Mouse (Mus musculus) CH12.LX (cell line): ENCODE results near the gene Fibcd1. TPM values are rescaled to one million over a fixed set of nuclear protein-coding genes. Genes with fewer than 3 reads are reported as not detected.

Experiments used
- DNase-seq: peaks from one replicate; pipeline ENCODE4 v3.0.0-alpha.2; 2013; ENCODE audit errors: extremely low read depth
- H3K27ac ChIP-seq: 2 replicates; pipeline ENCODE4 v1.5.1; 2012; ENCODE audit warnings: low read depth, mild to moderate bottlenecking, control low read depth, moderate library complexity; ENCODE audit not compliant: insufficient read depth
- H3K27me3 ChIP-seq: replicated peaks from 2 replicates; pipeline ENCODE3; 2012; ENCODE audit warnings: inconsistent platforms
- H3K36me3 ChIP-seq, 2 experiments: replicated peaks in 1 of 2; 2 replicates each; pipeline versions ENCODE3 to v1.6.1; 2012; ENCODE audit warnings: inconsistent platforms in 1 of 2, low read length in 1 of 2, mild to moderate bottlenecking in 1 of 2, mixed read lengths in 1 of 2, moderate library complexity in 1 of 2; ENCODE audit not compliant: control insufficient read depth in 1 of 2, insufficient read depth in 1 of 2
- H3K4me1 ChIP-seq, 2 experiments: 2 replicates each; pipeline ENCODE4 v1.6.1; 2012; ENCODE audit warnings: inconsistent platforms in 1 of 2, moderate library complexity in 1 of 2; ENCODE audit not compliant: insufficient read depth in 2 of 2, control insufficient read depth in 1 of 2
- H3K4me2 ChIP-seq: 2 replicates; pipeline ENCODE4 v1.6.1; 2012; ENCODE audit warnings: low read depth, mild to moderate bottlenecking, control low read depth; ENCODE audit not compliant: poor library complexity, insufficient read depth, severe bottlenecking
- H3K4me3 ChIP-seq, 3 experiments: fragments of 150-350 bp in 1 of 3; sonication (generic) in 1 of 3; replicated peaks in 1 of 3; 2 replicates each; pipeline versions ENCODE3 to v1.5.1; 2011 to 2012; ENCODE audit warnings: low read depth in 2 of 3, low read length in 2 of 3, mild to moderate bottlenecking in 2 of 3, moderate library complexity in 2 of 3, control low read depth in 1 of 3, improper control_type of control experiment in 1 of 3, inconsistent platforms in 1 of 3, mixed read lengths in 1 of 3; ENCODE audit not compliant: poor library complexity in 1 of 3
- H3K79me2 ChIP-seq: replicated peaks from 2 replicates; pipeline ENCODE4 v1.6.1; 2012; ENCODE audit warnings: mild to moderate bottlenecking, moderate library complexity; ENCODE audit not compliant: control insufficient read depth, poor library complexity, insufficient read depth, severe bottlenecking; ENCODE audit errors: extremely low read depth
- H3K9ac ChIP-seq: 2 replicates; pipeline ENCODE4 v1.6.1; 2012; ENCODE audit warnings: low read depth, mild to moderate bottlenecking, control low read depth, moderate library complexity; ENCODE audit not compliant: insufficient read depth
- H3K9me3 ChIP-seq: replicated peaks from 2 replicates; pipeline ENCODE3; 2012; ENCODE audit warnings: low read length, inconsistent platforms, mixed read lengths
- BHLHE40 ChIP-seq: IDR thresholded peaks from 2 replicates; pipeline ENCODE4 v1.6.1; 2011; ENCODE audit warnings: mild to moderate bottlenecking, low read depth, low read length, improper control_type of control experiment
- CHD1 ChIP-seq: IDR thresholded peaks from 2 replicates; pipeline ENCODE4 v1.6.1; 2012; ENCODE audit warnings: low read depth, low read length, improper control_type of control experiment, inconsistent platforms
- CHD2 ChIP-seq: IDR thresholded peaks from 2 replicates; pipeline ENCODE4 v1.6.1; 2011; ENCODE audit warnings: low read length, improper control_type of control experiment
- CTCF ChIP-seq, 2 experiments: IDR thresholded peaks in 1 of 2; conservative IDR thresholded peaks in 1 of 2; 2 replicates each; pipeline ENCODE4 v1.5.1; 2011 to 2012; ENCODE audit warnings: low read depth in 2 of 2, low read length in 2 of 2, improper control_type of control experiment in 1 of 2, inconsistent platforms in 1 of 2, mild to moderate bottlenecking in 1 of 2, moderate library complexity in 1 of 2
- E2F4 ChIP-seq: IDR thresholded peaks from 2 replicates; pipeline ENCODE4 v1.6.1; 2011; ENCODE audit warnings: low read depth, low read length, improper control_type of control experiment; ENCODE audit not compliant: insufficient replicate concordance
- ELF1 ChIP-seq: IDR thresholded peaks from 2 replicates; pipeline ENCODE4 v1.6.1; 2014; ENCODE audit warnings: low read depth, mild to moderate bottlenecking, inconsistent platforms, low read length, improper control_type of control experiment
- EP300 ChIP-seq: IDR thresholded peaks from 2 replicates; pipeline ENCODE4 v1.6.1; 2011; ENCODE audit warnings: low read length, improper control_type of control experiment
- ETS1 ChIP-seq: conservative IDR thresholded peaks from 2 replicates; pipeline ENCODE4 v1.6.1; 2012; ENCODE audit warnings: low read depth, mild to moderate bottlenecking, inconsistent platforms, low read length, improper control_type of control experiment, moderate library complexity
- JUN ChIP-seq: IDR thresholded peaks from 2 replicates; pipeline ENCODE4 v1.6.1; 2011; ENCODE audit warnings: low read depth, mild to moderate bottlenecking, low read length, improper control_type of control experiment, moderate library complexity; ENCODE audit not compliant: insufficient read depth
- JUND ChIP-seq: conservative IDR thresholded peaks from 2 replicates; pipeline ENCODE4 v1.6.1; 2011; ENCODE audit warnings: low read depth, low read length, improper control_type of control experiment
- MAFK ChIP-seq: IDR thresholded peaks from 2 replicates; pipeline ENCODE4 v1.6.1; 2011; ENCODE audit warnings: low read length, improper control_type of control experiment; ENCODE audit not compliant: insufficient replicate concordance
- MAX ChIP-seq: IDR thresholded peaks from 2 replicates; pipeline ENCODE4 v1.6.1; 2011; ENCODE audit warnings: low read length, improper control_type of control experiment
- MXI1 ChIP-seq: IDR thresholded peaks from 2 replicates; pipeline ENCODE4 v1.6.1; 2011; ENCODE audit warnings: mild to moderate bottlenecking, low read depth, low read length, improper control_type of control experiment
- MYC ChIP-seq: IDR thresholded peaks from 2 replicates; pipeline ENCODE4 v1.6.1; 2011; ENCODE audit warnings: low read depth, mild to moderate bottlenecking, improper control_type of control experiment, low read length
- NELFE ChIP-seq: IDR thresholded peaks from 2 replicates; pipeline ENCODE4 v1.6.1; 2011; ENCODE audit warnings: low read depth, low read length, improper control_type of control experiment
- PAX5 ChIP-seq: IDR thresholded peaks from 2 replicates; pipeline ENCODE4 v1.6.1; 2012; ENCODE audit warnings: low read length, inconsistent platforms, mixed read lengths
- RAD21 ChIP-seq: IDR thresholded peaks from 2 replicates; pipeline ENCODE4 v1.6.1; 2011; ENCODE audit warnings: low read depth, mild to moderate bottlenecking, low read length, improper control_type of control experiment, moderate library complexity
- SMC3 ChIP-seq: IDR thresholded peaks from 2 replicates; pipeline ENCODE4 v1.6.1; 2011; ENCODE audit warnings: low read depth, low read length, improper control_type of control experiment
- TBP ChIP-seq: conservative IDR thresholded peaks from 2 replicates; pipeline ENCODE4 v1.6.1; 2011; ENCODE audit warnings: low read depth, low read length, improper control_type of control experiment
- TCF12 ChIP-seq: IDR thresholded peaks from 2 replicates; pipeline ENCODE4 v1.6.1; 2014; ENCODE audit warnings: low read depth, mild to moderate bottlenecking, inconsistent platforms, low read length, improper control_type of control experiment
- USF1 ChIP-seq: IDR thresholded peaks from 2 replicates; pipeline ENCODE4 v1.6.1; 2014; ENCODE audit warnings: low read depth, mild to moderate bottlenecking, inconsistent platforms, low read length, improper control_type of control experiment
- ZC3H11A ChIP-seq: IDR thresholded peaks from 2 replicates; pipeline ENCODE4 v1.6.1; 2012; ENCODE audit warnings: low read depth, mild to moderate bottlenecking, inconsistent platforms, low read length, improper control_type of control experiment
- ZKSCAN1 ChIP-seq: IDR thresholded peaks from 2 replicates; pipeline ENCODE4 v1.6.1; 2012; ENCODE audit warnings: low read depth, inconsistent platforms, low read length, improper control_type of control experiment, borderline replicate concordance
- ZMIZ1 ChIP-seq: IDR thresholded peaks from 2 replicates; pipeline ENCODE4 v1.6.1; 2012; ENCODE audit warnings: low read depth, mild to moderate bottlenecking, inconsistent platforms, low read length, improper control_type of control experiment
- ZNF384 ChIP-seq: IDR thresholded peaks from 2 replicates; pipeline ENCODE4 v1.6.1; 2012; ENCODE audit warnings: low read depth, low read length, improper control_type of control experiment, inconsistent platforms
- dilution Hi-C: fragments of 300-500 bp; cut with MboI; formaldehyde crosslinking; loops from 2 replicates; pipeline ENCODE4 v1.14.3; 2020; ENCODE audit warnings: low sequenced_read_pairs; ENCODE audit not compliant: extremely low pct_unique_long_range_greater_than_20kb, extremely low pct_ligation_motif_present
- in situ Hi-C: fragments of 300-500 bp; cut with MboI; formaldehyde crosslinking; loops from 3 replicates; pipeline ENCODE4 v1.14.3; 2019; ENCODE audit warnings: low sequenced_read_pairs, low pct_ligation_motif_present, low pct_unique_long_range_greater_than_20kb, mixed read lengths
- polyA plus RNA-seq: library from polyadenylated mRNA; unstranded; fragments of >175 nt; gene quantifications from 2 replicates; pipeline ENCODE4 v1.2.1, GENCODE M21; 2012; ENCODE audit warnings: low read depth; ENCODE audit not compliant: insufficient read length
- total RNA-seq, 2 experiments: library from RNA; depleted of rRNA; stranded (reverse); fragments of 300-350 nt in 1 of 2; fragments of >200 nt in 1 of 2; gene quantifications; 2 replicates each; pipeline ENCODE4 v1.2.3; 2012 to 2014

The Fibcd1 gene
- total and polyA plus RNA-seq, 3 experiments, result 0.04 to 0.15 (median 0.09) TPM

DNA sequence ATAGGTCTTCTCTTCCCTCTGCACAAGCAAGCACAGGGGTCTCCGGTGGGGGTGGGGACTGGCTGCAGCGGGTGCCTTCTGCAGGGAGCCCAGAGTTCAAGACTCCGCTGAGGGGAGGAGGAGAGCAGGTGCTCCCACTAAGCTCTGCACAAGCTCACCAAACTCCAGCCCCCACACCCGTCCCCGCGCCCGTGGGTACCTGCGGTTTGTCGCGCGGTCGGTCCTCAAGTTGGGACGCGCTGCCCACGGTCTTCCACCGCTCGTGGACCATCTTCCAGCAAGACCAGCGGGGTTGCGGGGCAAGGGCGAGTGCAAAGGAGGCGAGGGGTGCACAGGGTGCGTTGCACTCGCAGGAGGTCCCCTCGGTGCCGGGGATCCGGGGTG is 301 bp downstream of the Fibcd1 start:
- H3K9ac ChIP-seq, result no peak overlapping the region
- dilution Hi-C loops, result no loop called here

DNA sequence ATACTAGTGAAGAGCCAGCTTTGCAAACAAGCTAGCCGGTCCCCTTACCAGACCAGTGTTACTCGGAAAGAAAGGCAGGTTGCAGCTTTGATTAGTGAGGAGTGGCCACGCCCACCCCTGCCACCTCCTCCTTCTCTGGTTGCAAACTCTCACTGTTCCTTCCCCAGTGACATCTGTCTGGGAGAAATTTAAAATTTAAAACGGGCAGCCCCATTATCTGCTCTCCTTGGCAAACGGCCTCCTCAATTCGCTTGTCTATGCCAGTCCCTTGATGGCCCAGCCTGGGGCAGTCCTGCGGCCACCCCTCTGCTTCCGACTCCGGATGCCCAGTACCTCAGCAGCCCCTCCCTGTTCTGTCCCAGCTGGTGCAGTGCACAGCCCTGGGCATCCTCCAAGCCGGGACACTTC is 1.1 kb downstream of the Fibcd1 start:
- peaks cover 70% of the 10 kb centered on the region for H3K27me3 ChIP-seq
- no peaks in the 10 kb centered on the region for H3K79me2 ChIP-seq
- TF ChIP-seq CTCF (conservative IDR thresholded peaks at IDR 0.05 in 1 of 2, IDR thresholded peaks at IDR 0.05 in 1 of 2; ENCODE audit: low read depth in 2 of 2, low read length in 2 of 2), result no peak
- no peak for TF ChIP-seq ELF1
- no peak for TF ChIP-seq CHD2
- no peak for TF ChIP-seq USF1
- no peak for TF ChIP-seq ZNF384
- no peak for TF ChIP-seq NELFE
- TF ChIP-seq CHD1, result no peak
- TF ChIP-seq ZC3H11A, result no peak
- no peak for TF ChIP-seq JUN
- no peak for TF ChIP-seq EP300
- no peak for TF ChIP-seq RAD21
- TF ChIP-seq E2F4, result no peak
- no peak for TF ChIP-seq MAX
- TF ChIP-seq ZKSCAN1, result no peak

More for the DNA sequence above, 301 bp downstream of the Fibcd1 start:
- no peaks in the 10 kb centered on the region for H3K9me3 ChIP-seq
- no peak overlapping the region for H3K4me3 ChIP-seq
- H3K36me3 ChIP-seq, result no peaks in the 10 kb centered on the region
- H3K27ac ChIP-seq, result no peak overlapping the region
- H3K4me1 ChIP-seq, result no peaks in the 10 kb centered on the region
- DNase-seq, result no peak
- H3K27me3 ChIP-seq, result peaks cover 67% of the 10 kb centered on the region
- H3K79me2 ChIP-seq, result no peaks in the 10 kb centered on the region
- in situ Hi-C loops, result no loop called here
- TF ChIP-seq ZC3H11A, result no peak
- no peak for TF ChIP-seq ETS1
- TF ChIP-seq RAD21, result no peak
- TF ChIP-seq MXI1, result no peak
- TF ChIP-seq EP300, result no peak
- TF ChIP-seq E2F4, result no peak
- no peak for TF ChIP-seq TCF12
- TF ChIP-seq CTCF (conservative IDR thresholded peaks at IDR 0.05 in 1 of 2, IDR thresholded peaks at IDR 0.05 in 1 of 2; ENCODE audit: low read depth in 2 of 2, low read length in 2 of 2), result no peak
- TF ChIP-seq NELFE, result no peak
- no peak for TF ChIP-seq MYC
- no peak for TF ChIP-seq MAFK
- no peak for TF ChIP-seq SMC3
- TF ChIP-seq MAX, result no peak
- no peak for TF ChIP-seq BHLHE40
- no peak for TF ChIP-seq ZKSCAN1
- TF ChIP-seq JUND, result no peak
- no peak for TF ChIP-seq PAX5
- no peak for TF ChIP-seq TBP
- TF ChIP-seq ZMIZ1, result no peak
- TF ChIP-seq CHD2, result no peak
- TF ChIP-seq, all 38 proteins: peak for 0
- H3K4me2 ChIP-seq, result no peak overlapping the region

More for the DNA sequence above, 1.1 kb downstream of the Fibcd1 start:
- no peaks in the 10 kb centered on the region for H3K4me1 ChIP-seq
- no peak for DNase-seq
- H3K27ac ChIP-seq, result no peak overlapping the region
- no peaks in the 10 kb centered on the region for H3K9me3 ChIP-seq
- in situ Hi-C loops (no loop called here), dilution Hi-C loops (no loop called here)
- no peak overlapping the region for H3K4me3 ChIP-seq
- no peak overlapping the region for H3K4me2 ChIP-seq
- H3K36me3 ChIP-seq, result no peaks in the 10 kb centered on the region
- no peak overlapping the region for H3K9ac ChIP-seq
